Mouse (Mus musculus): ENCODE results near the gene Wnk1. TPM values are rescaled to one million over a fixed set of nuclear protein-coding genes. Genes with fewer than 3 reads are reported as not detected.
"Not testable (repeated sequence)": the region's sequence is repeated elsewhere in the genome, so short reads cannot be mapped to it uniquely, and the experiment has no call there.

Wnk1 gene
- polyA plus RNA-seq (2015; fragmentation: Nextera tagmentation; extraction: Ambion mirVana): 68.9 and 75.5 TPM in 2 replicates

DNA sequence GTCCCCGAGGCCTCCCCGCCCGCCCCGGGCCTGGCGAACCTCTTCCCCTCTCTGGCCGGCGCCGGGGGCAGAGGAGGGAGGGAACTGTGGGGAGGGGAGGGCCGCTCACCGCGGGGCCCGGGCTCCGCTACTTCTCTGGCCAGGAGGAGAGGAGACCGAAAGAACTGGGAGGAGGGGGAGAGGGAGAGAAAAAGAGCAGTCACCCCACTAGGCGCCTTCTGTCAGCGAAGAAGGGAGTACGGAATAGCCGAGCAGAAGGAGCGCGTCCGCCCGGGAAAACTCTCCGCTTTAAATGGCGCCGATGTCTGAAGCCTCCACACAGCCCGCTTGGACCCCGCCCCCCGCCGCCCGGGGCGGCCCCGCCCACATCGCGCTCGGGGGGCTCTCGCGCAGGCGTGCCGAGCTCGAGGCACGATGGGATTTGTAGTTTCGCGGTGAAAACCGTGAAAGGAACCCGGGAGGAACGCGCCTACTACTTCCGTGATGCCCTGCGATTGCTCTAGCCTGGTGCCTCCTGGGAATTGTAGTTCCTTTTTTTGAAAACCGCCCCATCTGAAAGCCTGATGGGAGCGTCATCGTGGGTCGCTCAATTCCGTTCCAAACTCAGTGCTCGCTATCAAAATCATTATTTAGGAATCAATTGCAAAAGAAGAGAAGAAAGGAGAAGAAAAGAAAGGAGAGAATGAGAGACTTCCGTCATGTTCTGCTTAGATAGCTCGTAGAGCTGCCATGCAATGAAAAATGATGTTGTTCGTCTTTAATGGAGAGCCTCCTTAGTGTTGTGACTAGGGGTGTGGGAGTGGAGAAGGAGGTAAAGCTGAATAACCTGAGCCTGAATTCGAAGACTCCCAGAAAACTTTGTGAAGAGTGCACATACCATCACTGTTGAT is at the start of gene Wnk1:
Gene Wnk1, minus strand, starts transcription at position 307 of the 890 bp plus-strand sequence.
- Histone ChIP-seq H3K36me3 (no peaks in the 10 kb centered on the region), H3K27me3 (no peaks in the 10 kb centered on the region), H3K4me1 (peaks cover 7% of the 10 kb centered on the region), H3K27ac (peak within 1 kb of the TSS; percentile 99), H3K9ac (peak within 1 kb of the TSS; percentile 89), H3K4me3 (peak within 1 kb of the TSS; percentile 92), H3K4me2 (peak within 1 kb of the TSS; percentile 91), H3K9me3 (no peaks in the 10 kb centered on the region)
- whole genome bisulfite sequencing: under 1% methylated on average over 56 of the region's 59 CpGs
- peak; percentile 94 for ATAC-seq (ENCODE audit: insufficient number of reproducible peaks, insufficient read depth, low FRiP score, low TSS enrichment, low read depth)

GRCm38 (mm10) chr6:120087041-120087440 is 48.6 kb upstream of the Wnk1 start:
- H3K9ac ChIP-seq; H3K27ac ChIP-seq; H3K4me2 ChIP-seq; ATAC-seq (ENCODE audit: insufficient number of reproducible peaks, insufficient read depth, low FRiP score, low TSS enrichment, low read depth); H3K36me3 ChIP-seq; H3K27me3 ChIP-seq; H3K4me3 ChIP-seq; H3K9me3 ChIP-seq; H3K4me1 ChIP-seq: not testable (repeated sequence)
- 87% methylated on average over 8 of the region's 8 CpGs for WGBS

GRCm38 (mm10) chr6:120085832-120086231 is 47.4 kb upstream of the Wnk1 start:
- no peak for ATAC-seq (ENCODE audit: insufficient number of reproducible peaks, insufficient read depth, low FRiP score, low TSS enrichment, low read depth)
- H3K4me2 ChIP-seq: no peak overlapping the region

DNA sequence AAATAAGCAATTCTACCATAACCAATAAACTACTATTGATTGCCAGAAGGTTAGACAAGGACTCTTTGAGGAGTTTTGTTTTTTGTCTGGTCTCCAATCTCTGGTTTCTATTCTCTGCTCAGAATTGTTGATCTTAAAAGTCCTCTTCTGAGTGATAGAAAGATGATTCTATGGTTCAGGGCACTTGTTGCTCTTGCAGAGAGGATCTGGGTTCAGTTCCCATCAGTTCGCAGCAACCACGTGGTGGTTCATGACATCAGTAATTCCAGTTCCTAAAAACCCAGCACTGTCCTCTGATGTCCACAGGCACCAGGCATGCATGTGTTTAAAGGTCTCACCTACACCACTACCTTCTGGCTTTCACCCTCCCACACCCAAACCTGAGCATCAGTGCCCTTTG is 46.5 kb upstream of the Wnk1 start:
- Histone ChIP-seq H3K36me3 (no peaks in the 10 kb centered on the region), H3K4me2 (no peak overlapping the region), H3K4me1 (0 out of 2 replicates have a peak, but pooled peaks cover 6% of the 10 kb centered on the region), H3K9me3 (no peaks in the 10 kb centered on the region), H3K27ac (no peak overlapping the region), H3K27me3 (no peaks in the 10 kb centered on the region), H3K4me3 (no peak overlapping the region), H3K9ac (no peak overlapping the region)
- 93% methylated on average over 2 of the region's 2 CpGs for WGBS
- ATAC-seq (ENCODE audit: insufficient number of reproducible peaks, insufficient read depth, low FRiP score, low TSS enrichment, low read depth): no peak

More at GRCm38 (mm10) chr6:120085832-120086231, 47.4 kb upstream of the Wnk1 start:
- Histone ChIP-seq H3K27me3 (no peaks in the 10 kb centered on the region), H3K4me3 (no peak overlapping the region), H3K9me3 (no peaks in the 10 kb centered on the region), H3K36me3 (no peaks in the 10 kb centered on the region), H3K4me1 (0 out of 2 replicates have a peak, but pooled peaks cover 6% of the 10 kb centered on the region), H3K9ac (no peak overlapping the region), H3K27ac (no peak overlapping the region)
- 78% methylated on average over 3 of the region's 3 CpGs for WGBS

DNA sequence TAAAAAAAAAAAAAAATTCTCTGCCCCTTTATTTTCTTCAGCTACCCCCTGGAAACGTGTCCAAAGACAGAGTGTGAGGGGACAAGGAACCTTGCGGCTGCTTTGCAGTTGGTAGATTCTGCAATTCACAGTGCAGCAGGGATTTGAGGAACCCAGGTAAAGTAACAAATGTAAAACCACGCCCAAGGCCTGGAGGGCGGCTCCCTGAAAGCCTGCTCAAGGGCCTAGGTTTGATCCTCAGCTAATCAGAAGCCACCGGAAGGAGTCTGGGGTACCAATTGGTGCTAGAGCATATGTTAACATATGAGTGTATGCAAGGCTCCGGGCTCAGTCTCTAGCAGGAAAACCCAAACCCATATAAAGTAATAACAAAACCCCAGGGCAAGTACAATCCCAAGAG is 45.0 kb upstream of the Wnk1 start:
- no peaks in the 10 kb centered on the region for H3K9me3 ChIP-seq
- WGBS: 61% methylated on average over 6 of the region's 6 CpGs

DNA sequence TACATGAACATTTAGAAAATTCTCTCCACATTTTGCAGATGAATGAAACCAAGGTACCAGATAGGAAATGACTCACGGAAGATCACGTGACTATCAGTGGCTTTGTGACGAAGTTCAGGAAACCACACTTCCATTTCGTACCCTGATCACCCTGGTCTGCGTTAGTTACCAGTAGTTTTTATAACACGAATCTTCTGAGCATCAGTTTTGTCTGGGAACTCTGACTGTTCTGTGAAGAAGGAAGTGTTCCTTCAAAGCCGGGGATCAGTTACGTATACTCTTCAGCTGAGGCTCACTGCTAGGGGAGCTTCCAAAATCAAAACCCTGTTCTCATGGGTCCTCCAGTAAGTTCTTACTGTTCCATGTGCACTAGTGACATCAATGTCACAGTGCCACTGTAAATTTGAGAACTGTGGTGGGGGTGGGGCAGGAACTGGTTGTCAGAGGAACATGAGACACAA is 44.5 kb upstream of the Wnk1 start:
- 73% methylated on average over 8 of the region's 8 CpGs for WGBS
- H3K4me2 ChIP-seq: no peak overlapping the region
- no peak for ATAC-seq (ENCODE audit: insufficient number of reproducible peaks, insufficient read depth, low FRiP score, low TSS enrichment, low read depth)

More for the DNA sequence above, 45.0 kb upstream of the Wnk1 start:
- Histone ChIP-seq H3K27me3 (no peaks in the 10 kb centered on the region), H3K4me1 (0 out of 2 replicates have a peak, but pooled peaks cover 6% of the 10 kb centered on the region), H3K9ac (no peak overlapping the region), H3K27ac (no peak overlapping the region), H3K36me3 (no peaks in the 10 kb centered on the region), H3K4me3 (no peak overlapping the region), H3K4me2 (no peak overlapping the region)
- ATAC-seq (ENCODE audit: insufficient number of reproducible peaks, insufficient read depth, low FRiP score, low TSS enrichment, low read depth): no peak

GRCm38 (mm10) chr6:120082251-120082950 is 43.9 kb upstream of the Wnk1 start:
- 94% methylated on average over 6 of the region's 6 CpGs for WGBS
- Histone ChIP-seq H3K4me2 (no peak overlapping the region), H3K27ac (no peak overlapping the region), H3K4me3 (no peak overlapping the region), H3K9me3 (no peaks in the 10 kb centered on the region), H3K9ac (no peak overlapping the region), H3K4me1 (0 out of 2 replicates have a peak, but pooled peaks cover 6% of the 10 kb centered on the region), H3K27me3 (no peaks in the 10 kb centered on the region), H3K36me3 (no peaks in the 10 kb centered on the region)
- ATAC-seq (ENCODE audit: insufficient number of reproducible peaks, insufficient read depth, low FRiP score, low TSS enrichment, low read depth): no peak

More for the DNA sequence above, 44.5 kb upstream of the Wnk1 start:
- H3K4me3 ChIP-seq: no peak overlapping the region
- H3K4me1 ChIP-seq: 0 out of 2 replicates have a peak, but pooled peaks cover 6% of the 10 kb centered on the region
- no peak overlapping the region for H3K27ac ChIP-seq
- no peaks in the 10 kb centered on the region for H3K27me3 ChIP-seq
- no peaks in the 10 kb centered on the region for H3K9me3 ChIP-seq
- H3K36me3 ChIP-seq: no peaks in the 10 kb centered on the region
- H3K9ac ChIP-seq: no peak overlapping the region

- no peak for ATAC-seq (ENCODE audit: insufficient number of reproducible peaks, insufficient read depth, low FRiP score, low TSS enrichment, low read depth)
- WGBS: 79% methylated on average over 4 of the region's 4 CpGs
- Histone ChIP-seq H3K9me3 (no peaks in the 10 kb centered on the region), H3K9ac (no peak overlapping the region), H3K27me3 (no peaks in the 10 kb centered on the region), H3K27ac (no peak overlapping the region), H3K4me3 (no peak overlapping the region), H3K4me1 (0 out of 2 replicates have a peak, but pooled peaks cover 6% of the 10 kb centered on the region), H3K36me3 (no peaks in the 10 kb centered on the region), H3K4me2 (no peak overlapping the region)
Measured at GRCm38 (mm10) chr6:120081516-120081915, 43.0 kb upstream of the Wnk1 start.

GRCm38 (mm10) chr6:120079547-120079946 is 41.1 kb upstream of the Wnk1 start:
- Histone ChIP-seq H3K4me1 (0 out of 2 replicates have a peak, but pooled peaks cover 6% of the 10 kb centered on the region), H3K4me3 (no peak overlapping the region), H3K27me3 (no peaks in the 10 kb centered on the region), H3K9ac (no peak overlapping the region), H3K4me2 (no peak overlapping the region), H3K36me3 (no peaks in the 10 kb centered on the region), H3K9me3 (no peaks in the 10 kb centered on the region), H3K27ac (no peak overlapping the region)
- no peak for ATAC-seq (ENCODE audit: insufficient number of reproducible peaks, insufficient read depth, low FRiP score, low TSS enrichment, low read depth)
- 90% methylated on average over 10 of the region's 10 CpGs for WGBS

GRCm38 (mm10) chr6:120076619-120077450 is 38.4 kb upstream of the Wnk1 start:
- no peaks in the 10 kb centered on the region for H3K9me3 ChIP-seq
- no peak overlapping the region for H3K27ac ChIP-seq
- H3K4me2 ChIP-seq: no peak overlapping the region
- H3K27me3 ChIP-seq: no peaks in the 10 kb centered on the region
- H3K4me1 ChIP-seq: no peaks in the 10 kb centered on the region
- WGBS: 78% methylated on average over 6 of the region's 6 CpGs
- H3K36me3 ChIP-seq: no peaks in the 10 kb centered on the region
- ATAC-seq (ENCODE audit: insufficient number of reproducible peaks, insufficient read depth, low FRiP score, low TSS enrichment, low read depth): no peak
- no peak overlapping the region for H3K9ac ChIP-seq
- H3K4me3 ChIP-seq: no peak overlapping the region

- H3K4me3 ChIP-seq: no peak overlapping the region
- no peak for ATAC-seq (ENCODE audit: insufficient number of reproducible peaks, insufficient read depth, low FRiP score, low TSS enrichment, low read depth)
- no peaks in the 10 kb centered on the region for H3K36me3 ChIP-seq
- H3K4me1 ChIP-seq: no peaks in the 10 kb centered on the region
- H3K4me2 ChIP-seq: no peak overlapping the region
- no peaks in the 10 kb centered on the region for H3K27me3 ChIP-seq
- no peaks in the 10 kb centered on the region; the same call in 1 of the 2 replicates for H3K9me3 ChIP-seq
- no peak overlapping the region for H3K9ac ChIP-seq
- H3K27ac ChIP-seq: no peak overlapping the region
- WGBS: 87% methylated on average over 2 of the region's 2 CpGs
Measured at GRCm38 (mm10) chr6:120072630-120073029, 34.2 kb upstream of the Wnk1 start.
